Mouse (Mus musculus) limb, embryonic 13.5 days (tissue): ENCODE measurements around the gene Mdfic. TPM values are rescaled to one million over a fixed set of nuclear protein-coding genes. Genes with fewer than 3 reads are reported as not detected.

Experiments
- ATAC-seq: fragments of 200-750 bp; cut with Nextera tagmentation; 2 replicates; pipeline ENCODE4 v1.8.0; 2017; ENCODE audit warnings: low read depth, moderate number of reproducible peaks, moderate TSS enrichment; ENCODE audit not compliant: low FRiP score
- H3K27ac ChIP-seq: fragments of 300-500 bp; sonication (generic); 2 replicates; pipeline ENCODE4 v1.5.1; 2015; ENCODE audit warnings: inconsistent platforms, mild to moderate bottlenecking, moderate library complexity
- H3K27me3 ChIP-seq: fragments of 300-500 bp; sonication (generic); 2 replicates; pipeline ENCODE4 v1.6.1; 2015; ENCODE audit warnings: mild to moderate bottlenecking, inconsistent platforms
- H3K36me3 ChIP-seq: fragments of 300-500 bp; sonication (generic); 2 replicates; pipeline ENCODE4 v1.6.1; 2015; ENCODE audit warnings: inconsistent platforms, mild to moderate bottlenecking, moderate library complexity
- H3K4me1 ChIP-seq: fragments of 300-500 bp; sonication (generic); 2 replicates; pipeline ENCODE4 v1.6.1; 2015; ENCODE audit warnings: inconsistent platforms
- H3K4me2 ChIP-seq: fragments of 300-500 bp; sonication (generic); replicated peaks from 2 replicates; pipeline ENCODE4 v1.6.1; 2015; ENCODE audit warnings: inconsistent platforms, mild to moderate bottlenecking, moderate library complexity
- H3K4me3 ChIP-seq: fragments of 300-500 bp; sonication (generic); 2 replicates; pipeline ENCODE4 v1.5.1; 2015; ENCODE audit warnings: moderate library complexity, mild to moderate bottlenecking, inconsistent platforms
- H3K9ac ChIP-seq: fragments of 300-500 bp; sonication (generic); 2 replicates; pipeline ENCODE4 v1.6.1; 2015; ENCODE audit warnings: mild to moderate bottlenecking, inconsistent platforms
- H3K9me3 ChIP-seq: fragments of 300-500 bp; sonication (generic); 2 replicates; pipeline ENCODE4 v1.6.1; 2016; ENCODE audit warnings: inconsistent platforms
- whole genome bisulfite sequencing: fragments of 180-500 bp; shearing (Covaris S2); methylation state at CpG from one replicate; pipeline ENCODE4 v1.1.7; 2015; 5-methylcytosine and 5-hydroxymethylcytosine counted together
- polyA plus RNA-seq: library from polyadenylated mRNA; unstranded; fragments of >200 nt; fragmentation: Nextera tagmentation; extraction: Ambion mirVana; gene quantifications from 2 replicates; pipeline ENCODE4 v1.2.1, GENCODE M21; 2015

Mdfic gene
- polyA plus RNA-seq, 1 experiment from 2014 or later: 10.6 TPM

DNA sequence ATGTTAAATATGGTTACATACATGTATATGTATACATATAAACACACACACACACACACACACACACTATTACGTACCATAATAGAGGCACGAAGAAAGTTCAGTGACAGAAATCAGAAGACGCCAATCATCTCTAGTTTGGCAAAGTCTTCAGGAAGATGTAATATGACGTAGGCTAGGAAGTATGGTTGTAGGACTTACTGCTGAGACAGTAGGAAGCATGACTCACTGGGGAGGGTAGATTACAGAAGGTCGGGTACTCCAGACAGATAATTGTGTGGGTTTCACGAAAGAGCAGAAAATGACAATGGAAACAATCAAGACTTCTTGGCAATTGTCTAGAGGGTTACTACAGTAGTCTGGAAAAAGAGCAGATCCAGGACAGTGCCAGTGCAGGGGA lies 6.0 kb downstream of the Mdfic start:
- Histone ChIP-seq H3K4me1 (peaks cover 43% of the 10 kb centered on the region), H3K4me3 (no peak overlapping the region), H3K9me3 (no peaks in the 10 kb centered on the region), H3K4me2 (no peak overlapping the region), H3K27ac (no peak overlapping the region), H3K36me3 (peaks cover 6% of the 10 kb centered on the region), H3K27me3 (no peaks in the 10 kb centered on the region), H3K9ac (no peak overlapping the region)
- ATAC-seq: no peak
- WGBS: 91% methylated on average over 6 of the region's 6 CpGs

DNA sequence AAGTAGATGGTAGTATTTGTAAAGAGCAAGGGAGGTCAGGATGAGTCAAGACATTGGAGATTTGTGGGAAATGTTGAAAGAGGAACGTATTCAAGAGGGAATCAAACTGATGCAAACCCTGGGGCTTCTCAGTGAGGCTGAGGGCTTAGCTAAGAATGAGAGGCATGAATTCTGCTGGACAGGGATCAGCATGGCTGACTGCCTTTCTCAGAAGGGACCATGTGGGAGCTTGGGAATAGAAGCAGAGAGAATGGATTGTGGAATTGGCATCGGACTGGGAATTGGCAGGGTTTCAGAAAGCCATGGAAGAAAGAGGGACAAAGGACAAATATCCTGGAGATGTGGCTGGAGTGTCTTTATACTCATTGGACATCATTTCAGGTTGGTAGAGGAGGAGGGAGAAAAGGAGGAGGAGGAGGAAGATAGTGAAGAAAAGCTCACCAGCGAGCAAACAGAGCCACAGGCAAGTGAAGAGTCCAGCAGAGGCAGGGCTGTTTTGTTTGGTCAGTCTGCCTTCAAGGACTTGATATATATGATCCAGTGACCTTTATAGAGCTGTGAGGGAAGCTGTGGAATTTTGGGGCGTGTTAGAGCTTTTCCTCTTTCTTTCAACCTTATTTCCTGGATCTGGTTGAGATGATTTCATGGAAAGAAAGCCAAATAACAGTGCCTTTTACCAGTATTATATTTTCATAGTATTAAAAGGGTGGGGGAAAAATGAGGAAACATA lies 7.4 kb downstream of the Mdfic start:
- peaks cover 34% of the 10 kb centered on the region for H3K4me1 ChIP-seq
- H3K27ac ChIP-seq: no peak overlapping the region
- H3K27me3 ChIP-seq: no peaks in the 10 kb centered on the region
- ATAC-seq: no peak
- 64% methylated on average over 4 of the region's 4 CpGs for WGBS
- H3K36me3 ChIP-seq: peaks cover 6% of the 10 kb centered on the region
- H3K4me2 ChIP-seq: no peak overlapping the region
- H3K9me3 ChIP-seq: no peaks in the 10 kb centered on the region
- H3K9ac ChIP-seq: no peak overlapping the region
- no peak overlapping the region for H3K4me3 ChIP-seq

DNA sequence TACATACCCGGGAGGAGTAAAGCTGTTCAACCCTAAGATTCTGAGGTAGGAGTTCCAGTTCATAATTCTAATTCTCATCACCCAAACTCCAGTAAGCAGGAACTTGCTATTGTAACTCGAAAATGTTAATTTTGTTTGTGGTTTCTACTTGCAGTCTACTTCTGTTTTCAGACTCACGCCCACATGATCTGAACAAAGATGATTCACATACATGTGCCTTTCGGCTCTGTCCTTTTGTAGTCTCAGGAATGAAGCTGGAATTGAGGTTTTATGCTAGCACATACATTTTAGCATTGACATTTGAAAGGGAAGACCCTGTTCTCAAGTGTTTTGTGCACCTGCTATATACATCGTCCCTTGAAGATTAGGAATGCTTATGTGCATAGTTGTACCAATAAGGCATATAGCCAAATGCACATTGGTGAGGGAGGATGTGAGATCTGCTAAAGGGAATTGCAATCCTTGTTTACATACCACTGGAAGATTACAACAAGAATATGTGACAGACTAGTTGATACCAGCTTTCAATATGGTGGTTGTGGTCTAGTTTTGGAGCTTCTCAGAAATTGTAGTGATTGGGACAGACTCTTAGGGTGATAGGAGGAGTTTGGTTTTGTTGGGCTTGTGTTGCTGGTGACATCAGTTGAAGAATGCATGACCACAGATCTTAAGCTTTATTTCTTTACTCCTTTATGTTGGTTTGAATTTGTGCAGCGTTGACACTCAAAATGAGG lies 8.6 kb downstream of the Mdfic start:
- no peak for ATAC-seq
- Histone ChIP-seq H3K27me3 (no peaks in the 10 kb centered on the region), H3K9me3 (no peaks in the 10 kb centered on the region), H3K36me3 (peaks cover 8% of the 10 kb centered on the region), H3K4me1 (peaks cover 26% of the 10 kb centered on the region), H3K4me2 (no peak overlapping the region), H3K9ac (no peak overlapping the region), H3K27ac (no peak overlapping the region), H3K4me3 (no peak overlapping the region)
- 90% methylated on average over 6 of the region's 6 CpGs for WGBS

DNA sequence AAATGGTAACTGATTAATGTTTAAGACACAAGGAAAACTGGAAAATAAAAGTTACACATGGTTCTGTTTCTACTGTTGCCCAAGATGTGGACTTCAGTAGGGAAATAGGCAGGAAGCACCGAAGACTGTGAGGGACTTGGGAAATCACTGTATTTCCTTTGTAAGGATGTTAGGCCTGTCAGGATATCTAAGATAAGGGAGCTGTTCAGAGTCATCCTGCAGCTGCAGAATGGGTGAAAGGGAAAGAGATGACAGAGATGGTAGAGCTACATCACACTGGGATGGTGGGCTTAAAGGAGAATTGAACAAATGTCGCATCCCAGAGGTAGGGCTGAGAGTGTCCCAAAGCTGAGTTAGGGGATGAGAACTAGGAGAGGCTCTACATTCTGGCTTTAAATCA lies 9.8 kb downstream of the Mdfic start:
- Histone ChIP-seq H3K27me3 (no peaks in the 10 kb centered on the region), H3K4me2 (no peak overlapping the region), H3K4me1 (peaks cover 17% of the 10 kb centered on the region), H3K9ac (no peak overlapping the region), H3K4me3 (no peak overlapping the region), H3K9me3 (no peaks in the 10 kb centered on the region), H3K27ac (no peak overlapping the region), H3K36me3 (peaks cover 10% of the 10 kb centered on the region)
- ATAC-seq: no peak
- WGBS: 89% methylated on average over 2 of the region's 2 CpGs

DNA sequence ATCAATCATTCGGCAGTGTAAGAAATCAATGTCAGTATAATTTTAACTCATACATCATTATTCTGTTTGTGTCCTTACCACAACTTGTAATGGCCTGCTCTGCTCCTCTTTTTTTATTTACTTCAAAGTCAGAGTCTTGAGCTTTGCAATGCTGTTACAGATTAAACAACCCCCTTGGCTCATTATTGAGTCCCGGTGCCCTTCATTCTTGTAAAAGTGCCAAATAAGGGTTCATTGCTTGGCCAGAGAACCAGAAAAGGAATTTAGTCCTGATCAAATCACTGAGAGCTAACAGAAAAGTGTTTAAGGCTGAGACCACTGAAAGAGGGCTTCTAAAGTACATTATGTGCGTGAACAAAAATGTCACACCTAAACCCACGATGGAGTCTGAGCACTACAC lies 10.2 kb downstream of the Mdfic start:
- Histone ChIP-seq H3K27me3 (no peaks in the 10 kb centered on the region), H3K9ac (no peak overlapping the region), H3K4me1 (peaks cover 17% of the 10 kb centered on the region), H3K4me3 (no peak overlapping the region), H3K4me2 (no peak overlapping the region), H3K36me3 (peaks cover 10% of the 10 kb centered on the region), H3K9me3 (no peaks in the 10 kb centered on the region), H3K27ac (no peak overlapping the region)
- 50% methylated on average over 4 of the region's 4 CpGs for WGBS
- ATAC-seq: no peak

DNA sequence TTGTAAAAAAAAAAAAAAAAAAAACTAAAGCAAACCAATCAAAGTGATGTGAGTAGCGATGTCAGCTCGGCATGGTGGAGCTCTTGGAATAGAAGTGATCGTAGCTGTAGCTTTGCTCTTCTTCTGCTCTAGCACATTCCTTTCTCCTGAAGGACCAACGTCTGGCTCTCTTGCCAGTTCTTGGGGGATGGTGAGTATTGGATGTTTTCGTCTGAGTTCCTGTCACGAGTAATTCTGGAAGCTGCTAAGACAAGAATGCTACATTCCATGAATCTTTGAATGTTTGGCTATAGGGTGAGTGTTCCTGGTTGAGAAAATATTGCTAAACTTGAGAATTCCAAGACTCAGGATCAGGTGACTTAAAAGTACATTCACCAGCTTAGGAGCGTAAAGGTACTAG lies 11.0 kb downstream of the Mdfic start:
- H3K9me3 ChIP-seq: no peaks in the 10 kb centered on the region
- no peak overlapping the region for H3K27ac ChIP-seq
- H3K36me3 ChIP-seq: peaks cover 10% of the 10 kb centered on the region
- ATAC-seq: no peak
- no peak overlapping the region for H3K9ac ChIP-seq
- WGBS: 75% methylated on average over 7 of the region's 7 CpGs
- no peaks in the 10 kb centered on the region for H3K27me3 ChIP-seq
- H3K4me1 ChIP-seq: peaks cover 17% of the 10 kb centered on the region
- no peak overlapping the region for H3K4me3 ChIP-seq
- no peak overlapping the region for H3K4me2 ChIP-seq

DNA sequence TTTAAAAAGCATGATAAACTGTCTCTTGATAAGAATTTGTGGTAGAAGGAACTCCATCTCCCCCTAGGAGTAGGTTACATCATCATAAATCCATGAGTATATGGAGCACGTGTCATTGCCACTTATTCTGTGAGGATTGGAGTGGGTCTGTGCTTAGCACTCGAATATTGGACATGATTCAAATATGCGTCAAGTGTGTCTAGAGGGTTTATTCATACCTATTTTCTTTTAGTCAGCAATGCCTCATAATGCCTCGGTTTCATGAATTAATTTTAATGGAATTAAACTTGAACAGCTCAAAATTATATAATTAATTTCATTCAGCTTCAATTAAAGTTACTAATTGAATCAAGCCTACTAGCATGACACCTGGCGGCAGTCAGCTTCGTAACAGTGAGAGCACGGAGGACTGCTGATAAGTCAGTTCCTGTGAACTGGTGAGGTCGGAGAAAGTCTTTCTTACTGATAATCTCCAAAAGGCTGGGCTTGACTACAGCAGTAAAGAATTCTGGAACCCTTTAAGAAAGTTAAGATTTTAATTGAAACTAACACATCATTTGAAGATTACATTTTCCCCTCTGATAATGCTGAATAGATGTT lies 17.0 kb downstream of the Mdfic start:
- whole genome bisulfite sequencing: 75% methylated on average over 8 of the region's 8 CpGs
- Histone ChIP-seq H3K4me1 (no peaks in the 10 kb centered on the region; the same call in 1 of the 2 replicates), H3K9me3 (no peaks in the 10 kb centered on the region), H3K4me3 (no peak overlapping the region), H3K9ac (no peak overlapping the region), H3K36me3 (peaks cover 24% of the 10 kb centered on the region), H3K27ac (no peak overlapping the region), H3K27me3 (no peaks in the 10 kb centered on the region), H3K4me2 (no peak overlapping the region)
- no peak for ATAC-seq

DNA sequence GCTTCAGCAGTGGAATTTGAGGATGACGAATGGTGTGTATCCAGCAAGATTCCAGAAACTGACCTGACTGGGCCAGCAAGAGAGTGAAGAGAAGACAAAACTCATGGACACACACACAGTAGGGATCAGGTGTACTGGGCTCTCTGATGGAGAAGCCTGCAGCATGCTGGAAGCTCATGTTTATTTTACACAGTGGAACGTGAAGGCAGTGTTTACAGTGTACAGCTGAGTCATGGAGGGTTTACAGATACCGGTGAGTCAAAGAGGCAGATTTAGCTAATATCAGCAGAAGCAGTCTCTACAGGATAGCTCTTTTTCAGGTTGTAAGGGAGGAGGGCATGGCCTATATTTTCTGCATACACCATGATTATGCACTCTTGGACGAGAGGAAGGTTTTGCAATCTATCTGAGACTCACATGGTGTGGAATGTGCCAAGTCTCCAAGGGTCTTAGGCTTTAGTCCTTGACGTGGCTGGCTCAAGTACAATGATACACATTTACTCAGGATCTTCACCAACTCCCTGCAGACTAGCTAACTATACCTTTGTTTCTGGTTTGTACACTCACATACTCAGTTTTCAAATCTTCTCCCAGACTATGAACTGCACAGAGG lies 18.0 kb downstream of the Mdfic start:
- Histone ChIP-seq H3K27ac (no peak overlapping the region), H3K4me1 (peaks cover 8% of the 10 kb centered on the region), H3K4me2 (no peak overlapping the region), H3K27me3 (no peaks in the 10 kb centered on the region), H3K4me3 (no peak overlapping the region), H3K36me3 (peaks cover 31% of the 10 kb centered on the region), H3K9me3 (no peaks in the 10 kb centered on the region), H3K9ac (no peak overlapping the region)
- ATAC-seq: no peak
- WGBS: 70% methylated on average over 5 of the region's 5 CpGs

DNA sequence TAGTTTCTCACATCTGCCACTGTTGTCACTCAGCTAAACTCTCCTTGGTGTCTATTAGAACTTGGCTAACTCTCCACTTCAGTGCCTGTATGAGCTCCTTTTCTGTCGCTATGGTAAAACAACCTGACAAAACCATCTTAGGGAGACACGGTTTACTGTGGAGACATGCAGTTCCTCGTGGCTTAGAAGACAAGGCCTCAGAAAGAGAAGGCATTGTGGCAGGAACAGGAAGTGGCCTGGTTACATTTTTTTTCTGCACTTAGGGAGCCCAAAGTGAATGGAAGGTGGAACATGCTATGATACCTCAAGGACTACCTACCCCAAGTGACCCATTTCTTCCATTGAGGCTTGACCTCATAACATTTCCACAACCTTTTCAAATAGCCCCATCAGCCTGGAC lies 18.7 kb downstream of the Mdfic start:
- WGBS: 86% methylated on average over 3 of the region's 3 CpGs
- Histone ChIP-seq H3K9me3 (no peaks in the 10 kb centered on the region), H3K9ac (no peak overlapping the region), H3K36me3 (peaks cover 28% of the 10 kb centered on the region), H3K4me3 (no peak overlapping the region), H3K4me1 (peaks cover 13% of the 10 kb centered on the region), H3K4me2 (no peak overlapping the region), H3K27ac (no peak overlapping the region), H3K27me3 (no peaks in the 10 kb centered on the region)
- ATAC-seq: no peak

DNA sequence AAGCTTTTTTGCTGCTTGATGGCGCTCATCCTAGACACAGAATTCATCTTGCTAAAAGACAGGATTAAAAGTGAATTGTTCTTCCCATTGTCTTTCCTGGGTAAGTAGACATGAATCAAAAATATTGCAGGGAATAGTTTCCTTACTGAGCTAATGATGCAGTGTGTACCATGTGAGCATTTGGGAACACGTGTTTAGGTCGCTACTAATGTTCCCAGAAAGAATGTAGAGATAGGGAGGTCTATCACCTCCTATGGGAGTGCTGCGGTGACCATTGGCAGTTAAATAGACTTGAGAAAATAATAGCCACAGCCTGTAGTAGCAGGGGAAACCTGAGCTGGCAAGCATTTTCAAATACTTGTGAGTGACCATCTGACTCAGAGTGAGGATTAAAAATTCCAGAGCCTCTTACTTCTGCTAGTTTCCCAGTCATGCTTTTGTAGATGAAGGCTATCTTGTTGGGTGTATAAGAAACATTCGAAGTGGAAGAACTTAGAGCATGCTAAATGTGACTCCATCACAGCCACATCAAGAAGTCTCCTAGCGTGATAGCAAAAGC lies 22.2 kb downstream of the Mdfic start:
- H3K4me2 ChIP-seq: no peak overlapping the region

DNA sequence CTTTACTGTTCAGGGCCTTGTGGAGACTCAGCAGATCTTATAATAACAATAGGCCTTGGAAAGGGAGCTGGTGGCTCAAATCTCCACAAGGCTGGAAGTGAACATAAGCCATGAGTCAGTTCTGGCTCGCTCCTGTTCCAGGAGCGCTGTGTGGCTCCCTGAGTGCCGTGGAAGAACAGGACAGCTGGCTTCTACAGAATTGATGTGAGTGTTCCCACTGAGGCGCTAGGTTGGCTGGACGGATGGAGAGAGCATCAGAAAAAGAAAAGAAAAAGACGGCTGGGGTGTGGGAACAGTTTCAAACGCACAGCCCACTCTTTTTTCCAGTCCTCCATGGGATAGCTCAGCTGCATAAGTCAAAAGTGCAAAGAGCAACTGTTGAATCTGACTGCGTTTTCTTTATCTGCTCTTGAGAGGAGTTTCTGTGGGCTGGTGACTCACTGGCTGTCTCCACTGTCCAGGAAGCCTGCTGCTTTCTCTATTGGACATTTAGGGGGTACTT lies 22.9 kb downstream of the Mdfic start:
- no peaks in the 10 kb centered on the region for H3K9me3 ChIP-seq
- peaks cover 16% of the 10 kb centered on the region for H3K4me1 ChIP-seq
- peaks cover 46% of the 10 kb centered on the region for H3K36me3 ChIP-seq
- ATAC-seq: peak; percentile 44; the same call in 1 of the 2 replicates
- WGBS: 66% methylated on average over 8 of the region's 8 CpGs
- H3K9ac ChIP-seq: no peak overlapping the region
- no peak overlapping the region for H3K4me2 ChIP-seq
- peak overlapping the region; percentile 44 for H3K27ac ChIP-seq
- no peak overlapping the region for H3K4me3 ChIP-seq
- no peaks in the 10 kb centered on the region for H3K27me3 ChIP-seq

More for the DNA sequence above, 22.2 kb downstream of the Mdfic start:
- Histone ChIP-seq H3K36me3 (peaks cover 46% of the 10 kb centered on the region), H3K27me3 (no peaks in the 10 kb centered on the region), H3K9ac (no peak overlapping the region), H3K4me3 (no peak overlapping the region), H3K27ac (peak overlapping the region; percentile 44; the same call in 1 of the 2 replicates), H3K4me1 (peaks cover 16% of the 10 kb centered on the region), H3K9me3 (no peaks in the 10 kb centered on the region)
- 84% methylated on average over 6 of the region's 6 CpGs for WGBS
- ATAC-seq: no peak

DNA sequence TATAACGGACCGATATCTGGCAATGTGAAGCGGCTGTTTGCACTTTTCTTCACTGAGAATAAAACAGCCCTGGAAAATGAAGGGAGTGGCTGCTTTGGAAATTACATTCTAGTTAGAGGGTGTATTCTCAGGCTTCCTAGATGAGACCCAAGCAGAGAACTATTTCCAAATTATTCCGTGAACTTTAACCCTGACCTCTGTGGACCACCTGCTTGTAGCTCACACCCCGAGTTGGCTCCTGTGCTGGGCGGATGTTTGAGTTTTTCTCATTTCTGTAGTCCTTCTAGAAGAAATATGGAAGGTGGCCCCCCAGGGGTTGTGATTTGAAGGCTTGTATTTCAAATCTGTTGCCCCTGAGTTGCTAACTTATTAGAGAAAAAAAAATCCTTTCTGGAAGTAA lies 23.3 kb downstream of the Mdfic start:
- 59% methylated on average over 6 of the region's 6 CpGs for WGBS
- Histone ChIP-seq H3K4me1 (peaks cover 16% of the 10 kb centered on the region), H3K27me3 (no peaks in the 10 kb centered on the region), H3K4me3 (no peak overlapping the region), H3K36me3 (peaks cover 44% of the 10 kb centered on the region), H3K27ac (peak overlapping the region; percentile 23), H3K9me3 (no peaks in the 10 kb centered on the region), H3K4me2 (no peak overlapping the region), H3K9ac (no peak overlapping the region)
- no peak; the same call in 1 of the 2 replicates for ATAC-seq
